Mouse (Mus musculus): ENCODE measurements around the gene Rundc1. TPM values are rescaled to one million over a fixed set of nuclear protein-coding genes. Genes with fewer than 3 reads are reported as not detected.

Rundc1 gene
- polyA plus RNA-seq, 1 experiment from 2014 or later = 7.5 TPM

DNA sequence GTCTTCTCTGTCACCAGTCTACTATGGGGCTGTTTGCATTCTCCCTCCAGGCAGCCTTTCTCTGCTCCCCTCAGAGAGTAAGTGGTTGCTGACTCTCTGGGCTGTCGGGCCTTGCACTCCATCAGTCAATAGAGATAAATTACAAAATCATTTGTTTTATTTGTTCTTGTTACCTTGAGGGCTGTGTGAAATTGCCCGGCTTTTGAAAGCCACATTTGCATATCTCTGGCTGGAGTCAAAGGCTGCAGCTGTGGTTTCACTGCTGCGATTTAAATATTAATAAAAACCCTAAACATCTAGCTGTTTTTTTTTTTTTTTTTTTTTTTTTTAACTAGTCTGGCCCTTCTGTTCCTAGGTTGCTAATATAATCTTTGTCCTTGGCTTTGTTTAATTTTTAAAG, 58.9 kb downstream of the Rundc1 start:
- Histone ChIP-seq H3K27ac (no peak overlapping the region), H3K4me3 (ENCODE audit: inconsistent target) (no peak overlapping the region), H3K79me2 (ENCODE audit: inconsistent target) (no peaks in the 10 kb centered on the region), H3K36me3 (ENCODE audit: inconsistent target) (no peaks in the 10 kb centered on the region)
- WGBS (ENCODE audit: missing documents) = 93% methylated on average over 3 of the region's 3 CpGs

DNA sequence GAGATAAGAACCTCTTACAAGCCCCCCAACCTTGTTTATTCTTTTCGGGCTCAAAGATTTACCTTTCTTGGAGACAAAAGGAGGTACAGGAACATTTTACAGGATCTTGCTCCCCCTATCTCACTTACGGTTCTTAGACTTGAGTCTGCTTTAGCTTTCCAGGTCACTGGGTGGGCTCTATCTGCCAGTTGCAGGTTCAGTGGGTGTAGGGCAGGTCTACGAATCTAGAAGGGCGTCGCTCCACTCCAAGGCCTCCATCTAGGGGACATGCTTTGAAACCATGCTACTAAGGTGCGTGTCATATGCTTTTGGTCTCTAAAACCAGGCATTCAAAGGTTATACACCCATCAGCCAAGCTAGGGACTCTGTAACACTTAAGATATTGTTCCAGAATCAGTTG, 59.4 kb downstream of the Rundc1 start:
- Histone ChIP-seq H3K36me3 (ENCODE audit: inconsistent target) (no peaks in the 10 kb centered on the region), H3K4me3 (ENCODE audit: inconsistent target) (no peak overlapping the region), H3K27ac (no peak overlapping the region), H3K79me2 (ENCODE audit: inconsistent target) (no peaks in the 10 kb centered on the region)
- 93% methylated on average over 6 of the region's 6 CpGs for WGBS (ENCODE audit: missing documents)

DNA sequence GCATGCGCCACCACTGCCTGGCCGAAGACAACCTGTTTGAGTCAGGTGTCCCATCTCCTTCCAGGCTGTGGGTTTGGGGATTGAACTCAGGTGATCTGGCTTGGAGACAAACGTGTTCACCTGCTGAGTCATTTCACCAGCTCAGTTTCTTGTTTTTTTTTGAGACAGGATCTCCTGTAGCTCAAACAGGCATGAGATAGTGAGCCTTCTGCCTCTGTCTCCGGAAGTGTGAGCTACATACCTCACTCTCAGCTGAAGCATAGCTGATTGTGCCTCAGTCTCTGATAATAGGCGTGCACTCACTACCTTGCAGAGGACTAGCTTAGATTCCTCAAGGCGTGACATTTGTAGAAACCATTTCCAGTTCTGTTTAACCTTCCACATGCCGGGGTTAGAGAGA, 59.9 kb downstream of the Rundc1 start:
- Histone ChIP-seq H3K27ac (no peak overlapping the region), H3K79me2 (ENCODE audit: inconsistent target) (no peaks in the 10 kb centered on the region), H3K4me3 (ENCODE audit: inconsistent target) (no peak overlapping the region), H3K36me3 (ENCODE audit: inconsistent target) (no peaks in the 10 kb centered on the region)
- WGBS (ENCODE audit: missing documents) = 85% methylated on average over 7 of the region's 7 CpGs

Other genes with a start within 250 kb of the Rundc1 start
- gene Ccr10, start 249.6 kb upstream of the Rundc1 start, polyA plus RNA-seq (2018) = not detected in 3 replicates
- 19.6 to 40.4 TPM (median 38.1 TPM) in 3 replicates for gene Ezh1, start 198.6 kb upstream of the Rundc1 start, polyA plus RNA-seq (2018)
- gene Ramp2, start 179.1 kb upstream of the Rundc1 start, polyA plus RNA-seq (2018) = 0.36 TPM in 1 of 3 replicates, not detected in the others
- gene Vps25, start 171.4 kb upstream of the Rundc1 start, polyA plus RNA-seq (2018) = 90.9 to 128 TPM (median 115 TPM) in 3 replicates
- not detected in 3 replicates for gene Wnk4, start 164.5 kb upstream of the Rundc1 start, polyA plus RNA-seq (2018)
- 0.17 to 0.29 TPM in 2 of 3 replicates, not detected in the other for gene Cntd1, start 146.1 kb upstream of the Rundc1 start, polyA plus RNA-seq (2018)
- gene Coa3, start 146.0 kb upstream of the Rundc1 start, polyA plus RNA-seq (2018) = 46.1 to 108 TPM (median 103 TPM) in 3 replicates
- 89.3 to 112 TPM (median 98.9 TPM) in 3 replicates for gene Becn1, start 122.8 kb upstream of the Rundc1 start, polyA plus RNA-seq (2018)
- gene Psme3, start 108.9 kb upstream of the Rundc1 start, polyA plus RNA-seq (2018) = 53.0 to 111 TPM (median 98.6 TPM) in 3 replicates
- 0.43 to 1.0 TPM (median 0.67 TPM) in 3 replicates for gene Aoc2, start 100.0 kb upstream of the Rundc1 start, polyA plus RNA-seq (2018)
- gene Aoc3, start 94.5 kb upstream of the Rundc1 start, polyA plus RNA-seq (2018) = not detected in 3 replicates
- not detected in 3 replicates for gene G6pc, start 57.5 kb upstream of the Rundc1 start, polyA plus RNA-seq (2018)
- 11.0 to 28.5 TPM (median 12.0 TPM) in 3 replicates for gene Aarsd1, start 7.5 kb upstream of the Rundc1 start, polyA plus RNA-seq (2018)
- gene Gm27029, start 289 bp upstream of the Rundc1 start, polyA plus RNA-seq (2018) = 0.82 to 2.1 TPM in 2 of 3 replicates, not detected in the other
- gene Ptges3l, start 248 bp downstream of the Rundc1 start, polyA plus RNA-seq (2018) = 1.6 to 5.3 TPM in 2 of 3 replicates, not detected in the other
- gene Rpl27, start 17.2 kb downstream of the Rundc1 start, polyA plus RNA-seq (2018) = 158 to 680 TPM (median 569 TPM) in 3 replicates
- gene Ifi35, start 23.3 kb downstream of the Rundc1 start, polyA plus RNA-seq (2018) = 24.9 to 84.0 TPM (median 72.4 TPM) in 3 replicates
- 4.7 to 7.4 TPM (median 6.7 TPM) in 3 replicates for gene Rnd2, start 39.9 kb downstream of the Rundc1 start, polyA plus RNA-seq (2018)
- gene Vat1, start 41.1 kb downstream of the Rundc1 start, polyA plus RNA-seq (2018) = 611 to 709 TPM (median 617 TPM) in 3 replicates
- 0.61 to 7.7 TPM (median 2.1 TPM) in 3 replicates for gene Brca1, start 126.9 kb downstream of the Rundc1 start, polyA plus RNA-seq (2018)
- gene Nbr1, start 127.1 kb downstream of the Rundc1 start, polyA plus RNA-seq (2018) = 57.2 to 95.2 TPM (median 88.0 TPM) in 3 replicates
- gene Tmem106a, start 157.2 kb downstream of the Rundc1 start, polyA plus RNA-seq (2018) = 374 to 580 TPM (median 389 TPM) in 3 replicates
- gene Gm11634, start 174.2 kb downstream of the Rundc1 start, polyA plus RNA-seq (2018) = not detected in 3 replicates
- gene Rdm1, start 202.1 kb downstream of the Rundc1 start, polyA plus RNA-seq (2018) = 3.7 to 12.9 TPM (median 6.8 TPM) in 3 replicates
- 1.9 to 2.8 TPM (median 2.1 TPM) in 3 replicates for gene Arl4d, start 240.5 kb downstream of the Rundc1 start, polyA plus RNA-seq (2018)